Mouse (Mus musculus) layer of hippocampus, adult 2 months (tissue): ENCODE data around the gene Cnbd2. TPM values are rescaled to one million over a fixed set of nuclear protein-coding genes. Genes with fewer than 3 reads are reported as not detected.

ENCODE experiments used
- DNase-seq, 2 experiments: peaks; one replicate each; pipeline ENCODE4 v3.0.0; 2022; ENCODE audit warnings: low spot score in 2 of 2
- H3K27ac ChIP-seq: fragments of 200-600 bp; 2 replicates; pipeline ENCODE4 v1.8.1; 2022
- H3K4me3 ChIP-seq: fragments of 200-600 bp; 2 replicates; pipeline ENCODE4 v1.8.1; 2022; ENCODE audit warnings: mild to moderate bottlenecking
- CTCF ChIP-seq: fragments of 200-600 bp; conservative IDR thresholded peaks from 2 replicates; pipeline ENCODE4 v1.8.1; 2022; ENCODE audit warnings: antibody characterized with exemption, mild to moderate bottlenecking, moderate library complexity
- total RNA-seq, 2 experiments: library from RNA; stranded (reverse); gene quantifications; 2 replicates each; pipeline ENCODE4 v1.2.3; 2021

Gene Cnbd2
- total RNA-seq, 2 experiments from 2014 or later = 5.1 to 5.4 TPM

DNA sequence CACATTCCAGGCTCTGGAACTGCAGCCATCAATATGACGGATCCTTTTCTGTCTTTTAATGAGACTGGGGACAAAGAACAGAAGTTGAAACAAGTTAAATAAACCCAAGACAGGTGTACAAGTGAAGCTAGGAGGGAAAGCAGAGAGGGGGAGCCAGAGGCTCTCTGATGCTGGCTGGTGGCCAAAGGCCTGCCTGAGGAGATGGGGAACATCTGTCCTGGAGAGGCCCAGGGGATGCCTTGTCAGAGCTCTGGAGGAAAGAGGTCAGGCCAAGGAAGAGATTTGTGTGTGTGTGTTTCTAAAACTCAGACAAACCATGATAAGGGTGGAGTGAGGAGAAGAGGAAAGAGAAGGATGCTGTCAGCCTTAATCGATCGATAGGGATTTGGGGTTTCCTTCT lies 14.4 kb upstream of the Cnbd2 start:
- H3K27ac ChIP-seq = peak overlapping the region; percentile 84
- no peak overlapping the region for H3K4me3 ChIP-seq
- DNase-seq = no peak
- no peak for TF ChIP-seq CTCF

DNA sequence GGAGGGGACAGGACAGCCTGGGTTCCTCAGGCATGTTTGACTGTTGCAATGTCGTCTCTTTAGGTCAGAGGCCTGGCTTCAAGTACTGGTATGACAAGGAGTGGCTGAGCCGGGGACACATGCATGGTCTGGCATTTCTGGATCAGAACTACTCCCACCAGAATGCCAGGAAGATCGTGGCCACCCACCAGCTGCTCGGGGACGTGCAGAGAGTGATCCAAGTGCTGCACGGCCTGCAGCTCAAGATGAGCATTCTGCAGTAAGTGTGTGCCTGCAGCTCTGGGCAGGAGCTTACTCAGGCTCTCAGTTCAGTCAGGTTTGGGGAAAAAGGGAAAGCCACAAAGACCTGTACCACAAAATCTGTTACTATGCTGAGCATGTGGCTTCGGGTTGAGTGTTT lies 13.6 kb upstream of the Cnbd2 start:
- H3K27ac ChIP-seq = peak overlapping the region; percentile 84
- no peak for DNase-seq
- no peak for TF ChIP-seq CTCF

DNA sequence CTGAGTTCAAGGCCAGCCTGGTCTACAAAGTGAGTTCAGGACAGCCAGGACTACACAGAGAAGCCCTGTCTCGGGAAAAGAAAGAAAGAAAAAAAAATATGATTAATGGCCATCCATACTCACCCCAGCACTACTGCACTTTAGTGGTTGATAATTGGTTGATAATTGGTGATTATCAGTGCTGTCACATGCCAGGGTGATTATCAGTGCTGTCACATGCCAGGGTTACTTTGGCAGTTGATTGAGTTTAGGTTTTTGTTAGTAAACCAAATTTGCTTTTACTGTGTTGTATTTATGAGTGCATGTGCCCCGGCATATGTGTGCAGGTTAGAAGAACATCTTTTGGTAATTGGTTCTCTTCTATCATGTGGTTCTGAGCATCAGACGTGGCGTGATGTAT lies 10.0 kb upstream of the Cnbd2 start:
- H3K27ac ChIP-seq = no peak overlapping the region
- H3K4me3 ChIP-seq = no peak overlapping the region
- no peak for DNase-seq
- TF ChIP-seq CTCF = no peak

More for the DNA sequence above, 13.6 kb upstream of the Cnbd2 start:
- no peak overlapping the region for H3K4me3 ChIP-seq

DNA sequence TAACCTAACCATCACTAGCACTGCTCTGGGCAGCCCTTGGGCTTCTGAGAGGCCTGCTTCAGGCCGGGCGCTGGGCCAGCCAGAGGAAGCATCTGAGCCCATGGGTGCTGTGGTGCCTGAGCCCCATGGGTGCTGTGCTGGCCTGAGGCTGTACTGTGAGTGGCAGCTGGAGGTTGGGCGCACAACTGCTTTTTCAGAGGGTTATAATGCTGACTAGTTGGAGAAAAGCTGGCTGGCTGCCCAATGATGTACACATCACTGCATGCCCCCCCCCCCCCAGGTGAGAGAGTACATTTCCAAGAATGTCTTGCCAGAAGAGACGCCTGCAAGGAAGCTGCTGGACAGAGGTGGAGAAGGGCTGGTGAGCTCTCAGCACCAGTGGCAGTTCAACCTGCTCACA lies 7.7 kb upstream of the Cnbd2 start:
- TF ChIP-seq CTCF = no peak
- Histone ChIP-seq H3K27ac (no peak overlapping the region), H3K4me3 (no peak overlapping the region)
- DNase-seq = no peak

DNA sequence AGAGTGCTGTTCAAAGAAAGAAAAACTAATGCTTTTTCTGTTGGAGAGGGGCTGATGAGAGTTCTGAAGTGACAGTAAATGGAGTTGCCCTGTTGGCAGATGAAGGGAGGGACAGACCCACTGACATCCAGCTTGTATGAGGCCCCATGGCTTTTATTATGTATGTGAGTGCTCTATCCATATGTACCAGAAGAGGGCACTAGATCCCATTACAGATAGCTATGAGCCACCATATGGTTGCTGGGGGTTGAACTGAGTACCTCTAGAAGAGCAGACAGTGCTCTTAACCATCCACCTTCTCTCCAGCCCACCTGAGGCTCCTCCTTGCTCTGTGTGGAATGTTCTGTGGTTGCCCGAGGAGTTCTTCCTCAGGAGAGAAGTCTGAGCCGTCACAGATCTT lies 6.3 kb upstream of the Cnbd2 start:
- H3K27ac ChIP-seq = no peak overlapping the region
- TF ChIP-seq CTCF = peak; percentile 79
- peak in 1 of 2 experiments; percentile 46 for DNase-seq
- H3K4me3 ChIP-seq = no peak overlapping the region

DNA sequence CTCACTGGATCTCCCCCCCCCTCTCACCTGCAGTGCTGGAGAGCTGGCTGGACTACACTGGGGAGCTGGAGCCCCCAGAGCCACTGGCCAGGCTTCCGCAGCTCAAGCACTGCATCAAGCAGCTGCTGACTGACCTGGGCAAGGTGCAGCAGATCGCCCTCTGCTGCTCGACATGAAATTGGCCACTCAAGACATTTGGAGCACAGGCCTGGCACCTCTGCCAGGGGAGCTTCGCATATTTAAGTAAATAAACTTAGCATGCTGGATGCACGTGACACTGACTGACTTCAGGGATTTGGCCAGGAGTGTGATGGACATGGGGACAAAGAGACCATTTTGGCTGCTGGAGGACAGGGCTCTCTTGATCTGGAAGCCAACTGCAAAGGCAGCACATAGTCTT lies 4.8 kb upstream of the Cnbd2 start:
- TF ChIP-seq CTCF = peak; percentile 62
- DNase-seq = no peak
- H3K27ac ChIP-seq = no peak overlapping the region
- no peak overlapping the region for H3K4me3 ChIP-seq

DNA sequence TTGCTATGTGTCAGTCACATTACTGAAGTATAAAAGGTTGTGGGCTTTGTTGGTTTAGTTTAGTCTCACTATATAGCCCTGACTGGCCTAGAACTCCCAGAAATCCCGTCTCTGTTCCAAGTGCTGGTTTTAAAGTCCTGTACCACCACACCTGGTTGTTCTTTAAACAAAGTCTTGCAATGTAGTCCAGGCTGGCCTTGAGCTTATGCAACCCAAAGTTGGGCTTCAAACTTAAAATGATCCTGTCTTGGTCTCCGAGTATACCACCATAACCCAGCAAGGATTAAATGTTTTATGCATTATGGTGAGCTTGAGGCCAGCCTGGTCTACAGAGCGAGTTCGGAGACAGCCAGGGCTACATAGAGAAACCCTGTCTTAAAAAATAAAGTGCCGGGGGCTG lies 2.2 kb upstream of the Cnbd2 start:
- H3K4me3 ChIP-seq = no peak overlapping the region
- no peak for DNase-seq
- no peak overlapping the region for H3K27ac ChIP-seq
- no peak for TF ChIP-seq CTCF

DNA sequence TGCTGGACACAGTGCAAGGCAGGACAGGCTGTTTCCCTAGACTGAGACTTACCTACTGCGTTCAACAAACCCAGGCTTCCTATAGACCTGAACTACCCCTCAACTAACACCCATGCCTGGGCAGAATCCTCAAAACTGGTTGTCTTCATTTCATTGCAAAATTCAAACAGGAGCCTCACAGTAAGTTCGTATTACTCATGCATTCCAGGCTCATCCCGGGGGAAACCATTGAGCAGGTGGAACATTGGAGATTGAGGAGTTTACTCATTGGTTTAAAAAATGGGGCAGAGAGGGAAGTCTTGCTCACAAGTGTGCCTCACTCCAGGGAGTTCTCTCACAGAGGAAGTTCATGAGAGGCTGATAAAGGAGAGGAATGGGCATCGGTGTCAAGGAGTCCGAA lies 1.6 kb upstream of the Cnbd2 start:
- Histone ChIP-seq H3K27ac (no peak overlapping the region), H3K4me3 (no peak overlapping the region)
- no peak for TF ChIP-seq CTCF
- DNase-seq = peak in 1 of 2 experiments; percentile 5

DNA sequence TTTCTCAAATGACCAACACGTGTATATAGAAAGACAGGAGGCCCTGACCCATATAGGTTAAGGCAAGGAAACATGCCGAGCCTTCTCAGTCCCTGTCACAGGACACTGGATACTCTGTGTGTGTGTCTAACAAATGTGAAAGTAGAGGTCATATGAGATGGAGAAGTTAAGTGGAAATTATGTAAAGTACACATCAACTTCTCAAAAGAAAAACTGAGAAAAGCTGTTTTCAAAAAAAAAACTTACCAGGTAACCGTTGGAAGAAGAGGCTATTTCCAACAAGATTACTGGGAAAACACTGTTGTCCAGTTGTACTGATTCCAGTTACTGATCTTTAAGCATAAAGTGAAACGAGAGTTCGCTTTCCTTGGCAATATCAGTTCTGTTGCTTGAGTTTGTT lies 1.2 kb upstream of the Cnbd2 start:
- Histone ChIP-seq H3K4me3 (no peak overlapping the region; the same call in 1 of the 2 replicates), H3K27ac (peak overlapping the region; percentile 94; the same call in 1 of the 2 replicates)
- DNase-seq = peak in 1 of 2 experiments; percentile 3

DNA sequence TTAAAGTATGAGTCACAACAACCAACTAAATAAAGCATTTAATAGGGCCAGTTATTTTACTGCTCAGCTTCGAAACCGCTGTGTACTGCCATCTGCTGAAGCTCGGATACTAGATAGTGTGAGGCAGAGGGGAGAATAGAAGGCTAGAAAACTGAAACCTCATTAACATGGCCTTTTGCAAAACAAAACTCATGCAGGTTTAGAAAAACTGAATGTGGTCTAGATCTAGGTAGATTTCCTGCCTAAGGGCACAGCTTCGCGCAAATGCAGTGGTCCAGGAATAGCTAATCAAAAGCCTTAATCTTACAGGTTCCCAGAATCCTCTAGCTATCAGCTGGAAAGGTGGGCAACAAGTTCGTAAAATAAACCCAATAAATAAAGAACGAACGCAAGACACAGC lies 658 bp upstream of the Cnbd2 start:
- DNase-seq = peak in 1 of 2 experiments; percentile 8
- no peak for TF ChIP-seq CTCF
- H3K27ac ChIP-seq = peak overlapping the region; percentile 94
- peak overlapping the region; percentile 96 for H3K4me3 ChIP-seq

More for the DNA sequence above, 1.2 kb upstream of the Cnbd2 start:
- no peak for TF ChIP-seq CTCF

DNA sequence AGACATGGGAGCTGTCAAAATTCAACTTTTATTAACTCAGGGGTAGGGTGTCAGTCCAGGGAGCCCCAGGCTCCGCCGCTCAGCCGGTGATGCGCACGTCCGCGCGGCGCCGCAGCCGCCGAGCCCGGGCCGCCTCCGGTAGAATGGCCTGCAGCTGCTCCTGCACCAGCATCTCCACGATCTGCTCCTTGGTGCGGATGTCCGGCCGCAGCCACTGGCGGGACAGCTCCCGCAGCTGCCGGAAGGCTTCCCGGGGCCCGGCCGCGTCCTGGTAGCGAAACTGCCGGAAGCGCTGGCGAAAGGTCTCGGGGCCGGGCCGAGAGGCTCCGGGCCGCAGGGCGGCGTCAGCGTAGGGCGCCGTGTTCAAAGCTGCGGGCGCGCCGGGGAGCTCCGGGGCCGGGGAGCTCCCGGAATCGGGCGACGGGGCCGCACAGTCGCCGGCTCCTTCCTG lies 233 bp upstream of the Cnbd2 start:
- TF ChIP-seq CTCF = no peak; the same call in 1 of the 2 replicates
- DNase-seq = peak in 1 of 2 experiments; percentile 34
- H3K4me3 ChIP-seq = peak overlapping the region; percentile 96
- H3K27ac ChIP-seq = peak overlapping the region; percentile 94

DNA sequence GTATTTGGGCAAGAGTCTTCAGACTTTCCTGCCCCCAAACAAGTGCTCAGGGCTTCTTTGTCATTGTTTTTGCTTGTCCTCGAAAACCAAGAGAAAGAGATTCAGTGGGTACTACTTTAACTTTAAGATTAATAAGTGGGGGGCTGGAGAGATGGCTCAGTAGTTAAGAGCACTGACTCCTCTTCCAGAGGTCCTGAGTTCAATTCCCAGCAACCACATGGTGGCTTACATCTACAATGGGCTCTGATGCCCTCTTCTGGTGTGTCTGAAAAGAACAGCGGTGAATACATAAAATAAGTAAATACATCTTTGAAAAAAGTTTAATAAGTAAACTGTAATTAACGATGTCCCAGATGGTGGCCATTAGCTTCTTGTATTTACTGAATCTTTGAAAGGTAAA lies 1.1 kb downstream of the Cnbd2 start:
- Histone ChIP-seq H3K4me3 (peak overlapping the region; percentile 96; the same call in 1 of the 2 replicates), H3K27ac (no peak overlapping the region)
- no peak for DNase-seq
- TF ChIP-seq CTCF = peak; percentile 62

DNA sequence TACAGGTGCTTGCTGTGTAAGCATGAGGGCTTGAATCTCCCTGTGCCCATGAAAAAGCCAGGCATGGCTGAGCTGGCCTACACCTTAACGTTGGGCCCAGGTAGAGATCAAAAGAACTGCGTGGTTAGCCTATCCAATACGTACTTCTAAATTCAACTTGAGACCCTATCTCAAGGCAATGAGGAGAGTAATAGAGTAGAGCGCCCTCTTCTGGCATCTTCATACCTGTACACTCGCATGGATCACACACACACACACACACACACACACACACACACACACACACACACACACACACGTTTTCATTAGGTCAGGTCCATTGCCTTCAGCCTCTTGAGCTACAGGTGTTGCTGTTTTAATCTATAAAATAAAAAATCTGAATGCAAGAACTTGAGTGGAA lies 2.7 kb downstream of the Cnbd2 start:
- Histone ChIP-seq H3K27ac (no peak overlapping the region), H3K4me3 (no peak overlapping the region)
- no peak for TF ChIP-seq CTCF
- no peak for DNase-seq

DNA sequence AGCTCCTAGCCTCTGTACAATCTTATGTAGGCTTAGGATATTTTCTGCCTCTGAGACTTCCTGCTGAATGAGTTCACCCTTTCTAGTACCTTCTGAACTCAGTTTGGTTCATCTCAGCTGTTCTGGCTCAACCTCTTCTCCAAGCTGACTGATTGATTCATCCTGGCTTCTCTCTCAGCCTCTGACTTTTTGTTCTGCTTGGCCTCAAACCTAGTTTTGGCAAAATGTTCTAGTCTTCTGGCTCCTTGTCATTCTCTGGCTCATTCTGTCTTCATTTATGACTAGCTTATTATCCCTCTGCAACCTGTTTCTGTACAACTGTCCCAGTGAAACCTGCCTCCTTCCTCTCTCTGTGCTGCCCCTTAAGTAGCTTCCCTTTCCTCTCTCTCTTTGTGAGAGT lies 6.4 kb downstream of the Cnbd2 start:
- Histone ChIP-seq H3K4me3 (no peak overlapping the region), H3K27ac (no peak overlapping the region)
- TF ChIP-seq CTCF = no peak
- DNase-seq = no peak

DNA sequence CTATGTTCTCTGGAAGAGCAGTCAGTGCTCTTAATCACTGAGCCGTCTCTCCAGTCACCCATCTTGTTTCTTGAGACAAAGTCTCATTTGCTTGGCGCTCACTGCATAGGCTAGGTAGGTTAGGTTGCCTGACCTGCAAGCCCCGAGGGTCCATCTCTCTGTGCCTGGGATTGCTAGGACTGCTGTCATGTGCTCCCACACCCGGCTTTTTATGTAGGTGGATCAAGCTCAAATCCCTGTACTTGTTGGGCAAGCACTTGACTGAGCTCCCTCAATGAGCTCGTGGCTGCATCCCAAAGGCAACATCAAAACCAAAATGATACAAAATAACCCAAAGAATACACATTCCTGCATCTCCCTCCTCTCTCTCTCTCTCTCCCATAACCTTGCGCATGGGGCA lies 9.4 kb downstream of the Cnbd2 start:
- no peak overlapping the region for H3K4me3 ChIP-seq
- no peak overlapping the region for H3K27ac ChIP-seq
- no peak for DNase-seq
- TF ChIP-seq CTCF = no peak
